Mouse (Mus musculus) CD4-positive, CD25-positive, alpha-beta regulatory T cell, adult 2 months (primary cell): Measurements from ENCODE around the gene Pcgf3.
"Not testable (repeated sequence)": the region's sequence is repeated elsewhere in the genome, so short reads cannot be mapped to it uniquely, and the experiment has no call there.

Source experiments
- DNase-seq: peaks from one replicate; pipeline ENCODE4 v3.0.0-alpha.2; 2012; ENCODE audit warnings: low read depth, low spot score

The Pcgf3 gene

DNA sequence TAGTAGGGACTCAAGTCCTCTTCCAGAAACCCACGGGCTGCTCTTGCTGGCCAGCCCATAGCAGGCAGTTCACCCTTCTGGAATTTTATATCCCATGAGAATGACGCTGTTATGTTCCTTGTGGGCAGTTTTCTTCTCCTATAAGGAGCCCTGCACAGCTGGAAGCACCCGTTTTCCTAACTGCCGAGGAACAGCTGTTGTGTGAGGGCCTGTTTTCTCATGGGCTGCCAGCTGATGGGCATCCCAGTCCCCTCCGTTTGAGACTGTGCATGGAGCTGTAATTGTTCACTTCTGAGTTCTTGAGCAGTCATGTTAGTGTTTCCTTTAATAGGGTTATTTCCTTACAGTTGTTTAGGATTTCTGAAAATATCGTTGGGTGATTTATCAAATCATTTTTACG is 8.6 kb downstream of the Pcgf3 start:
- DNase-seq: no peak

- no peak for DNase-seq
Observed at GRCm38 (mm10) chr5:108473737-108474136, 12.7 kb downstream of the Pcgf3 start.

- DNase-seq: no peak
Observed at GRCm38 (mm10) chr5:108475977-108476376, 14.9 kb downstream of the Pcgf3 start.

DNA sequence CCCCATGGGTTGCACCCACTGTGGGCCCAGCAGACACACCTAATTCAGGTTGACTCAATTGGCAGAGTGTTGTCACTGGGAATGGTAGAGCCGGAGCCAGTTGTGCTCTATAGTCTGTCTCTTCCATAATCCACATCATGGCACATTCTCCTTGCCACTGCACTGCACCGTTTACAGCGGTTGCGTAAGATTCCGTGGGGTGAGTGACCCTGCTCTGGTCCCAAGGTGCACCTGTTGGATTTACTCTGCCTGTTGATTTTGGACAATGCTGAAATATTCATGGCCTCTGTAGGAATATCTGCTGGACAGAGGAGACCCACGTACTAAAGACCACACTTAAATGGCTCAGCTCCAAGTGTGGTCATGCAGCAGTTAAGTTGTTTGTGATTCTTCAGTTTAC is 22.0 kb downstream of the Pcgf3 start:
- DNase-seq: no peak

DNA sequence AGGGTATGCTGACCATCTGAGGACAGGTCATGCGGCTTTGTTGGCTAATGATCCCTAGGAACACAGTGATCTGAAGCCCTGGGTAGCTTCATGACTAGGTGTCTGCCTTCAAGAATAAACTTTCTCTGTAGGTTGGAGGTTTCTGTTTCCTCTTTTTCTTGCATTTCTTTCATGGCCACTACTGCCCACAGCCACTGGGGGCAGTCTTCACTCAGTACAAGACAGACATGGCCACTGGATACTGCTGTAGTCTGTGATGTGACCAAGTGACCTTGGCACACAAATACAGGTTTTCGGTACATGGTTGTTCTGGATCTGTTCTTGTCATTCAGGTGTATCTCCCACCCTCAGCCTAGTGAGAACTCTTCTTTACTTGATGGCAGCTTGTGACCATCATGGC is 24.2 kb downstream of the Pcgf3 start:
- DNase-seq: peak; percentile 60

DNA sequence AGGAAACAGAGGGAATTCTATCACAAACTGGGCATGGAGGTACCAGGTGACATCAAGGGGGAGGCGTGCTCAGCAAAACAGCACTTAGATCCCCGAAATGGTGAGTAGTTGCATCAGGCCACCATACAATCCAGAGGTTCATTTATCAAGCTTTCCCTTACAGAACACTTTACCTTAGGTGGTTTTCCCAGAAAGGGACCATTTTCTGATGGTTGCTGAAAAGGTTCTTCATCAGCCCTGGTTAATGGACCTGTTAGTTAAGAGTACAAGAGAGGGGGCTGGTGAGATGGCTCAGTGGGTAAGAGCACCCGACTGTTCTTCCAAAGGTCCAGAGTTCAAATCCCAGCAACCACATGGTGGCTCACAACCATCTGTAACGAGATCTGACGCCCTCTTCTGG is 25.1 kb downstream of the Pcgf3 start:
- not testable (repeated sequence) for DNase-seq

GRCm38 (mm10) chr5:108501573-108501972 is 40.5 kb downstream of the Pcgf3 start:
- DNase-seq: no peak

DNA sequence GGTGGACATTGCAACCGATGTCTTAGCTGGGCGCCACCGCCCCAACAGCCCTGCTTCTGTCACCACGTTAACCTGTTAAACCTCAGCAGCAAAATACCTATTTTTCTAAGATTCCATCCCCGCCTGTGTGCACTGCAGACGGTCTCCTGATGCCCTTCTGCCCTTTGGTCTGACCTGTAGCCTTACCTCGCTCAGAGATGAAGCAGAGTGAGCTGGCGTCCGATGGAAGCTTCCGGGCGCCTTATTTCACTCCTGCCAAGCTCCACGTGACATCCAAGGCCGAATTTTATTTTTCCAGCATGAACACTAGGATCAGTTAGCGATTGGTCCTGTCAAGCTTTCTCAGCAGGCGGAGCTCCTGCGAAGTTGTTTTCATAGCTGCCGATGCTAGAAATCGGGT is 41.3 kb downstream of the Pcgf3 start:
- DNase-seq: no peak

GRCm38 (mm10) chr5:108515581-108516361 is 54.7 kb downstream of the Pcgf3 start:
- no peak for DNase-seq

DNA sequence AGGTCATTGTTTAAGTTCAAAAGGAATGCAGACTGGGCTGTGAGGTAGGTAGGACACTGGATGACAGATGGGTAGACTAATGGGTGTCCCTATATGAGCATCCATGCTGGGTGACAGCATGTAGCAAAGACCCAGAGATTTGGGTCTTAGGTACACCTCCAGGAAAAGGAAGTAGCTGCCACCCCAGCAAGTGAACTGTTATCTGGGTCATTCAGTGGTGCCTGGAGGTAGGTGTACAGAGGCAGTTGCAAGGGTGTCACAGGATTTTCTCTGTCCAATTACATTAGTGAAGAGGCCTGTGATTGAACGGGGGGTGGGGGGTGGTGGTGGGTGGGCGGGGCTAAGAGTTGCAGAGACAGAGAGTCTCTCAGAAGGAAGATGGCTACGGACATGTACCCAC is 55.6 kb downstream of the Pcgf3 start:
- DNase-seq: no peak

- no peak for DNase-seq
Observed at GRCm38 (mm10) chr5:108518106-108518885, 57.3 kb downstream of the Pcgf3 start.

DNA sequence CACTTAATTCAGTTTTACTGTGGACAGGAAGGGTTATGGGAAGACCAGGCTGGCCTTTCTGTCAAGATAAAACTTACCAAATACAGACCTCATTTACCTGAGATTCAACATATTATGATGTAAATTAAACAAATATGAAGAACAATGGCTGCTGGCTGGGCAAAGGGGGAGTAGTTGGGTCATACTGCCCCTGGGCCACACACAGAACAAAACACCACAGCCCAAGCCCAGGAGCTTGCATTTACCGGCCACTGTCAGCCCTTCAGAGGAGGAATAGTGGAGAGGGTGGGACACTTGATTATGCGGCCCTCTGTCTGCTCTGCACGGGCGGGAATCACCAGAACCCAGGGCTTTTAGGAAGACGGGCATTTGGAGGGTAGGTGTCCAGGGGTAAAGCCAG is 57.9 kb downstream of the Pcgf3 start:
- DNase-seq: no peak

DNA sequence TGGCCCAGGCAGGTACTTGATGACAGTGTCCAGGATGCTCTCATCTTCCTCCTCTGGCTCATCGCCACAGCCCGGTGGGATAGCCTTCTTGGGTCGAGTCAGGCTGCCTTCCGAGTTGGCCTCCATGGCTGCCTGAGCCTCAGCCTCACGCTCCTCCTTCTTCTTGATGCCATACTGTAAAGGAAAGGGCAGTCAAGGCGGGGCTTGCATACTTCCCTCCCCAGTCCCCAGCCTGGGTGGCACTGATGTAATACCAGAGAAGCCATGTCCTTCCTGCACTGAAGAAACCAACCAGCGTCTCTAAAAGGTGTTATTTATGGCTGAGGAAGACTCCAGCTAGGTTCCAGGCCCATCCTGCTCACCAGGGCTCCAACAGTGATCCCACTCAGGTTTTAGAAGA is 59.1 kb downstream of the Pcgf3 start:
- DNase-seq: no peak

- DNase-seq: no peak
Observed at GRCm38 (mm10) chr5:108521016-108521415, 60.0 kb downstream of the Pcgf3 start.

DNA sequence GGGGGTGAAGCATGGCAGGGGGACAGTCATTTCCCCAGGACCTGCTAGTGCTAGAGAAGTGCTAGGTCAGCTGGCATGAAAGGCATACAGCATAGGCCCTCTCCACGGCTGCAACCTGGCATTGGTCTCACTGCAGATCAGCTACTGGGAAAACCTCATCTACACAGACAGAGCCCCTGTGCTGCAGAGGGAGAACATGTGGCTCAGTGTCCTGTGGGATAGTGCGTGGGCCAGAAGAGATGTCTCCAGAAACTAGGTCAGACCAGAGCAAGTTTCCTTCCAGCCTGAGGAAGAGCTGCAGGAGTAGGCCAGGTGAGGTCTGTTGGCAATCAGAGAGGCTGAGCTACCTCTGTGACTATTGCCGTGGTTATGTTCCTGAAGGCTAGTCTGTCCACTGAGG is 60.9 kb downstream of the Pcgf3 start:
- DNase-seq: no peak

DNA sequence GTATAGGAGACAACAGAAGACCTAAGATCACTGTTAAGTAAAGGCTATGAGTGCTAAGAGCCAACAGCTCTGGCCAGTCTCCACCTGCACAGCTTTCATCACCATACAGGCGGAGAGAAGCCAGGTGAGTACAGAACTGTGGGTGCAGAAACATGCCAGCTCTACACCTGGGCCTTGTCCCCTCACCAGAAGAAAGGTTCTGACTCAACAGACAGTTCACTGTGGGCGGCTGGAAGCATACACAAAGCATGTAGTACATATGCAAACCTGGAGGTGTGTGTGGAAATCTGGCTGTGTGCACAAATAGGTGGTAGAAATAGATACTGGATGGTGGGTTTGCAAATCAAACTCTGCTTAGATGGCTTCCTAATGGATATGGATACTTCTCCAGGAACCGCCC is 61.6 kb downstream of the Pcgf3 start:
- no peak for DNase-seq

- no peak for DNase-seq
Observed at GRCm38 (mm10) chr5:108534188-108534587, 73.2 kb downstream of the Pcgf3 start.

DNA sequence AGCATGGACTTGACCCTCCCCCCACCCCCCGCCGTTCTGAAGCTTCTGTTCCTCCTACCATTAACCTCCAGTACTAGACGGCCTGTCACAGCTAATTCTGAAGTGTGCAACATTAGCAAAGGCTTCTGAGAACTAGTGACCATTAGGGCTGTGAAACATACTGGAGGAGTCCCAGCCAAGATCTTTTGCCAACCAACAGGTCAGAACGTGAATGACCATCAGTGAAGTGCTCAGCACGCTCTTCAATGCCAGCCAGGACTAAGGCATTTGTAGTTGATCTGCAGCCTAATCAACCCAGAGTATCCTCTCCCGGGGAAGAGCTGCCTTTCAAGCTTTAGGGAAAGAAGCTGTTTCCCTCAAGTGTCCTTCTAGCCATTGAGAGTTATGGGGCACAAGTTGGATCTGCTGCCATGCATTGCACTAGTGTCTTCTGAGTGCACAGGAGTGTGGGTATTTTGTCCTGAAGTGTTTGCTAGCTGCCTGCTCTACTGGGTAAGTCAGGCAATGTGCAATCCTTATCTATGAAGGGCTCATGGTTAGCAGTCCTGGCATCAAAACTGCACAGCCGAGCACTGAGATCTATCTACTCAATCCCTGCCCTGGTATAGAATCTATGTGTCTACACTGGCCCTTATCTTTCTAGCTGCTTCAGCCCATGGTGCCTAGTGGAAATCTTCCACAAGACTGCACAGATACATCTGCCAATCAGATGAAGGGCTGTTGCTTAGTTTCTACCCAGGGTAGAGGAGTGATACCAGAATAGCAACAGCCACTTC is 82.7 kb downstream of the Pcgf3 start:
- no peak for DNase-seq

DNA sequence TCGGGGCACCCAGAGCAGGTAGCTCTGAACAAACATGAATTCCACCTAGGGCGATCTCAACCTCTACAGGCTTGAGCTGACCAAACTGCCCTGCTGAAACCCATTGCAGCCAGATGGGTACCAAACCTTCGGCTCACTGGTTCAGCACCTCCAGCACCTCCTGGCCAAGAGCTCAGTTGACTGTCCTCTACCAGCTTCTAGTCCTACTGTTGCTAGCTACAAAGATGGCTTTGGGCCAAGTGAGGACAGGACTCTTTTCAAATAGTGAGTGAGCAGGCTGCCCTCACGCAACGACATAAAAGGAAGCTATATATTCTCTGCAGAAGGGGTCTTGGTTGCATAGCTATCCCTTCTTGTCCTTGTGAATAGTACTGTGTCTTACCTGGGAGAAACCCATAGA is 86.6 kb downstream of the Pcgf3 start:
- no peak for DNase-seq

DNA sequence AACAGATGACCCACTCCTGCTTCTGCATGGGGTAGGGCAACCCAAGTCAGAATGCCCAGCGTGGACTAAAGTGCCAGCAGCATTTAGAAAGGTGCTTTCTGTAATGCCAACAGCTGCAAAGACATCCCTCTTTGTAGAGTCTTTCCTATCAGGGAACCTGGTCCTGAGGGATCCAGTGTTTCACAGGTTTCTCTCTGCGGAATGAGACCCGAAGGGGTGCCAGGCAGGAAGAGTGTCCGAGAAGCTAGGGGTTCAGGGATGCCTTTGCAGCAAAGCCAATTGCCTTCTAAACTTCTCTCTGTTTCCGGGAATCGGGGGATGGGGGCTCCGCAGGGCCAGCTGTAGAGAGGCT is 88.1 kb downstream of the Pcgf3 start:
- no peak for DNase-seq

DNA sequence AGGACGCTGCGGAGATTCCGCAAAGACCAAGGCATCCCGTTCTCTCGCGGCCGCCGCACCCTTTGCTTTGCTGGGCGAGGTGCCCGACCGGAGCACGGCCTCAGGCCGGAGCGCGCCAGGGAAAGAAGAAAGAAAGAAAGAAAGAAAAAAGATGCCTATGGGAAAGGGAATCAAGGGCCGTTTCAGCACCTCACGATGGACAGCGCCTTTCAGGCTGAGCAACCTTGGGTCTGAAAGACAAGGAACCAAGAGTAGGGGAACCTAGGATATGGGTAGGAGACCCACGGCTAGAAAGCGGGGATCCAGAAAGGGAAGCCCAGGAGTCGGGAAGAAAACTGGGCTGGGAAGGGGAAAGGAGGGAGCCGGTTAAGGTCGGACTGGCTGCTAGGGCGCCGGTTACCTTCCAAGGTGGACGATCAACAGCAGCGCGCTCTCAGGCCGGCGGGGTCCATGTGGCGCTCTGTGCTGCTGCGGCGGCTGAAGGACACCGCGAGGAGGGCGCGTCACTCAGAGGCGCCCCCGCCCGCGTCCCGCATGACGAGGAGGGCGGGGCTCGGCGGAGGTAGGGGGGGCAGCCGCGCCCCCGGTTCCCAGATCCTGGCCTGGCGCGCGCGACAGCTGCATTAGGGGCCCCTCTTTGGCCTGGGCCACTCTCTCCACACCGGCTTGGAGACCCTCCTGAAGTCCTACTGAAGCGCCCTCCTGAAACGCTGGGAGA is 88.6 kb downstream of the Pcgf3 start, which contains the start of gene Cplx1:
Cplx1 (minus strand) TSS at position 536 of the 718 bp plus-strand sequence.
- peak; percentile 12 for DNase-seq

- no peak for DNase-seq
Observed at GRCm38 (mm10) chr5:108550207-108550594, 89.2 kb downstream of the Pcgf3 start.
